Mouse (Mus musculus) right cerebral cortex, postnatal 4 days (tissue): ENCODE results near the gene Map6d1.

Experiments used
- DNase-seq: peaks from one replicate; pipeline ENCODE4 v3.0.0-alpha.2; 2022

Map6d1 gene

GRCm38 (mm10) chr16:20240468-20241414 is at the start of gene Map6d1:
TSS of gene Map6d1 (minus strand) at chr16:20241358.
- DNase-seq: peak; percentile 65

GRCm38 (mm10) chr16:20280238-20280637 is 39.1 kb upstream of the Map6d1 start:
- DNase-seq: no peak

GRCm38 (mm10) chr16:20279395-20279794 is 38.2 kb upstream of the Map6d1 start:
- no peak for DNase-seq

GRCm38 (mm10) chr16:20272994-20273393 is 31.8 kb upstream of the Map6d1 start:
- no peak for DNase-seq

- DNase-seq: no peak
Measured at GRCm38 (mm10) chr16:20271339-20271738, 30.2 kb upstream of the Map6d1 start.

- no peak for DNase-seq
Measured at GRCm38 (mm10) chr16:20265089-20265488, 23.9 kb upstream of the Map6d1 start.

- no peak for DNase-seq
Measured at GRCm38 (mm10) chr16:20257926-20258325, 16.8 kb upstream of the Map6d1 start.

GRCm38 (mm10) chr16:20248442-20249174 is 7.5 kb upstream of the Map6d1 start:
- no peak for DNase-seq

GRCm38 (mm10) chr16:20247103-20247502 is 5.9 kb upstream of the Map6d1 start:
- no peak for DNase-seq

GRCm38 (mm10) chr16:20238646-20239045 is 2.5 kb downstream of the Map6d1 start:
- no peak for DNase-seq

GRCm38 (mm10) chr16:20237426-20237825 is 3.7 kb downstream of the Map6d1 start:
- DNase-seq: no peak

- no peak for DNase-seq
Measured at GRCm38 (mm10) chr16:20234406-20234805, 6.8 kb downstream of the Map6d1 start.

GRCm38 (mm10) chr16:20228167-20228566 is 13.0 kb downstream of the Map6d1 start:
- DNase-seq: no peak

GRCm38 (mm10) chr16:20227504-20227903 is 13.7 kb downstream of the Map6d1 start:
- DNase-seq: no peak

- no peak for DNase-seq
Measured at GRCm38 (mm10) chr16:20226676-20227075, 14.5 kb downstream of the Map6d1 start.

GRCm38 (mm10) chr16:20222726-20223125 is 18.4 kb downstream of the Map6d1 start:
- no peak for DNase-seq

- DNase-seq: no peak
Measured at GRCm38 (mm10) chr16:20213591-20214226, 27.4 kb downstream of the Map6d1 start.

GRCm38 (mm10) chr16:20199501-20200201 is 41.5 kb downstream of the Map6d1 start:
- DNase-seq: no peak

- no peak for DNase-seq
Measured at GRCm38 (mm10) chr16:20196962-20197361, 44.2 kb downstream of the Map6d1 start.

- no peak for DNase-seq
Measured at GRCm38 (mm10) chr16:20195546-20195945, 45.6 kb downstream of the Map6d1 start.

- DNase-seq: no peak
Measured at GRCm38 (mm10) chr16:20192043-20192442, 49.1 kb downstream of the Map6d1 start.

GRCm38 (mm10) chr16:20191161-20191882 is 49.8 kb downstream of the Map6d1 start:
- DNase-seq: no peak
